Mouse (Mus musculus): ENCODE results near the gene Rbm4.
A peak's percentile ranks its signal among the peaks of the same experiment; 100 is the strongest.

Rbm4 gene

GRCm38 (mm10) chr19:4741482-4741881 is 52.2 kb downstream of the Rbm4 start:
- peak; percentile 61 for DNase-seq (ENCODE audit: low read depth, low spot score)

- DNase-seq (ENCODE audit: low read depth, low spot score): no peak
Measured at GRCm38 (mm10) chr19:4739762-4740161, 53.9 kb downstream of the Rbm4 start.

GRCm38 (mm10) chr19:4739053-4739452 is 54.6 kb downstream of the Rbm4 start:
- DNase-seq (ENCODE audit: low read depth, low spot score): no peak

GRCm38 (mm10) chr19:4737866-4738265 is 55.8 kb downstream of the Rbm4 start:
- DNase-seq (ENCODE audit: low read depth, low spot score): no peak
